Comparison of ENCODE assay signal across 11 mouse cellular contexts in genomic region chr4:127278451-127279001, GRCm38 (mm10). TPM values are rescaled to one million over a fixed set of nuclear protein-coding genes. Genes with fewer than 3 reads are reported as not detected.
DNase-seq lines count a peak whose midpoint lies in the region; ATAC-seq and TF ChIP-seq lines count a peak whose summit lies in the region.
"Had no signal": no experiment of that assay in that cellular context is flagged by ENCODE, and none has a peak within 500 bp of the region (broad histone marks: within the 10 kb centered on the region; RNA-seq: fewer than 3 reads in every experiment).

No protein-coding gene starts in this region.

- DNase-seq in midbrain, embryonic 10.5 days (ENCODE audit: low spot score): no peak
- DNase-seq in heart, adult 2 months: peak; percentile 71 to 78
- peak; percentile 64 for DNase-seq in lung, postnatal 36 days
- no peak for DNase-seq in forebrain, postnatal 0 days
- no peak for DNase-seq in layer of hippocampus, postnatal 10 days (ENCODE audit: low spot score in 2 of 2)
- DNase-seq: layer of hippocampus, adult 9-11 months; midbrain, embryonic 14.5 days had no signal

- no peaks in the 10 kb centered on the region for H3K36me3 ChIP-seq in midbrain, embryonic 10.5 days
- no peaks in the 10 kb centered on the region for H3K36me3 ChIP-seq in midbrain, embryonic 15.5 days (replicated peaks)
- no peaks in the 10 kb centered on the region for H3K36me3 ChIP-seq in heart, adult 2 months (ENCODE audit: control insufficient read depth, insufficient read depth, low read length)
- no peaks in the 10 kb centered on the region for H3K36me3 ChIP-seq in kidney, embryonic 16.5 days (ENCODE audit: insufficient read depth, low read length)
- H3K36me3 ChIP-seq in forebrain, postnatal 0 days (ENCODE audit: insufficient read depth): no peaks in the 10 kb centered on the region
- H3K36me3 ChIP-seq in forebrain, embryonic 16.5 days (ENCODE audit: control insufficient read depth, insufficient read depth): no peaks in the 10 kb centered on the region

- no peak overlapping the region for H3K4me3 ChIP-seq in midbrain, embryonic 10.5 days
- no peak overlapping the region for H3K4me3 ChIP-seq in midbrain, embryonic 15.5 days
- no peak overlapping the region for H3K4me3 ChIP-seq in heart, adult 2 months
- no peak overlapping the region for H3K4me3 ChIP-seq in kidney, embryonic 16.5 days (ENCODE audit: low read length)
- H3K4me3 ChIP-seq in forebrain, postnatal 0 days (ENCODE audit: low read depth, low read length): no peak overlapping the region
- no peak overlapping the region for H3K4me3 ChIP-seq in forebrain, embryonic 16.5 days (replicated peaks; ENCODE audit: low read length)
- H3K4me3 ChIP-seq: forebrain, embryonic 13.5 days had no signal

- H3K4me2 ChIP-seq in midbrain, embryonic 15.5 days: no peak overlapping the region
- no peak overlapping the region for H3K4me2 ChIP-seq in kidney, embryonic 16.5 days (replicated peaks; ENCODE audit: low read depth, low read length)
- no peak overlapping the region for H3K4me2 ChIP-seq in forebrain, postnatal 0 days (ENCODE audit: low read depth)
- H3K4me2 ChIP-seq in forebrain, embryonic 16.5 days (ENCODE audit: low read length): no peak overlapping the region
- H3K4me2 ChIP-seq: forebrain, embryonic 13.5 days had no signal

- no peaks in the 10 kb centered on the region for H3K27me3 ChIP-seq in midbrain, embryonic 10.5 days (ENCODE audit: low read depth, poor library complexity, severe bottlenecking)
- H3K27me3 ChIP-seq in midbrain, embryonic 15.5 days (replicated peaks): no peaks in the 10 kb centered on the region
- no peaks in the 10 kb centered on the region for H3K27me3 ChIP-seq in heart, adult 2 months (ENCODE audit: control insufficient read depth, insufficient read depth, low read length)
- no peaks in the 10 kb centered on the region for H3K27me3 ChIP-seq in kidney, embryonic 16.5 days (ENCODE audit: insufficient read depth, low read length)
- no peaks in the 10 kb centered on the region for H3K27me3 ChIP-seq in forebrain, postnatal 0 days (ENCODE audit: insufficient read depth, low read length)
- no peaks in the 10 kb centered on the region for H3K27me3 ChIP-seq in forebrain, embryonic 16.5 days (replicated peaks; ENCODE audit: control insufficient read depth, insufficient read depth, low read length)
- H3K27me3 ChIP-seq: forebrain, embryonic 13.5 days had no signal

- TF ChIP-seq EP300 in heart, adult 2 months (IDR thresholded peaks at IDR 0.05; ENCODE audit: insufficient read depth, low read depth, low read length): peak; percentile 41; the same call in 1 of the 2 replicates

- TF ChIP-seq POLR2A in heart, adult 2 months (IDR thresholded peaks at IDR 0.05; ENCODE audit: insufficient read depth, low read depth, low read length): no peak

- H3K9me3 ChIP-seq in midbrain, embryonic 10.5 days (replicated peaks): no peaks in the 10 kb centered on the region
- no peaks in the 10 kb centered on the region for H3K9me3 ChIP-seq in midbrain, embryonic 15.5 days
- H3K9me3 ChIP-seq in kidney, embryonic 16.5 days (ENCODE audit: low read length): no peaks in the 10 kb centered on the region
- H3K9me3 ChIP-seq in forebrain, postnatal 0 days (ENCODE audit: low read length): no peaks in the 10 kb centered on the region
- no peaks in the 10 kb centered on the region for H3K9me3 ChIP-seq in forebrain, embryonic 16.5 days (ENCODE audit: control insufficient read depth, low read length)
- H3K9me3 ChIP-seq: forebrain, embryonic 13.5 days had no signal

- no peak for TF ChIP-seq CTCF in heart, adult 2 months (IDR thresholded peaks at IDR 0.05)
- TF ChIP-seq CTCF in forebrain, postnatal 0 days (IDR thresholded peaks at IDR 0.05; ENCODE audit: low read depth): no peak

- H3K9ac ChIP-seq in midbrain, embryonic 15.5 days: no peak overlapping the region
- H3K9ac ChIP-seq in heart, adult 2 months (ENCODE audit: low read depth, low read length): no peak overlapping the region
- H3K9ac ChIP-seq in kidney, embryonic 16.5 days (replicated peaks; ENCODE audit: low read length): no peak overlapping the region
- H3K9ac ChIP-seq in forebrain, postnatal 0 days: no peak overlapping the region
- no peak overlapping the region for H3K9ac ChIP-seq in forebrain, embryonic 16.5 days (replicated peaks; ENCODE audit: low read depth, low read length)
- H3K9ac ChIP-seq: forebrain, embryonic 13.5 days had no signal

- no peak for ATAC-seq in midbrain, embryonic 15.5 days (replicated peaks)
- ATAC-seq in kidney, embryonic 16.5 days (ENCODE audit: low FRiP score, low TSS enrichment): peak; percentile 46; the same call in 1 of the 2 replicates
- no peak for ATAC-seq in forebrain, postnatal 0 days
- ATAC-seq in forebrain, embryonic 16.5 days: no peak
- ATAC-seq: forebrain, embryonic 13.5 days had no signal

- peak overlapping the region; percentile 50; the same call in 1 of the 2 replicates for H3K27ac ChIP-seq in midbrain, embryonic 10.5 days (replicated peaks)
- H3K27ac ChIP-seq in midbrain, embryonic 15.5 days: no peak overlapping the region
- H3K27ac ChIP-seq in heart, adult 2 months: peak overlapping the region; percentile 64
- H3K27ac ChIP-seq in kidney, embryonic 16.5 days (ENCODE audit: low read length): peak overlapping the region; percentile 52; the same call in 1 of the 2 replicates
- no peak overlapping the region for H3K27ac ChIP-seq in forebrain, postnatal 0 days (ENCODE audit: low read depth, low read length)
- no peak overlapping the region for H3K27ac ChIP-seq in forebrain, embryonic 16.5 days (ENCODE audit: low read length)
- H3K27ac ChIP-seq: forebrain, embryonic 13.5 days had no signal

- WGBS in midbrain, embryonic 10.5 days: 63% methylated on average over 9 of the region's 9 CpGs
- WGBS in midbrain, embryonic 15.5 days: 67% methylated on average over 9 of the region's 9 CpGs
- WGBS in heart, adult 2 months: 21% methylated on average over 9 of the region's 9 CpGs
- 29% methylated on average over 9 of the region's 9 CpGs for WGBS in kidney, embryonic 16.5 days
- 67% methylated on average over 9 of the region's 9 CpGs for WGBS in forebrain, postnatal 0 days
- WGBS in forebrain, embryonic 16.5 days: 65% methylated on average over 9 of the region's 9 CpGs

- intact Hi-C loops in heart, adult 2 months (cut with DNase I): loop anchor here (2.0 kb wide), 1 partner anchor 36 kb away; the partner anchor contains the start of gene Gja4

- peaks cover 4% of the 10 kb centered on the region; the same call in 1 of the 2 replicates for H3K4me1 ChIP-seq in midbrain, embryonic 10.5 days
- no peaks in the 10 kb centered on the region for H3K4me1 ChIP-seq in midbrain, embryonic 15.5 days
- H3K4me1 ChIP-seq in heart, adult 2 months (ENCODE audit: control insufficient read depth, insufficient read depth, low read length): peaks cover 11% of the 10 kb centered on the region
- H3K4me1 ChIP-seq in kidney, embryonic 16.5 days (ENCODE audit: insufficient read depth, low read length): peaks cover 12% of the 10 kb centered on the region
- no peaks in the 10 kb centered on the region for H3K4me1 ChIP-seq in forebrain, postnatal 0 days (ENCODE audit: insufficient read depth)
- no peaks in the 10 kb centered on the region for H3K4me1 ChIP-seq in forebrain, embryonic 16.5 days (replicated peaks; ENCODE audit: control insufficient read depth, insufficient read depth, low read length)
- H3K4me1 ChIP-seq: forebrain, embryonic 13.5 days had no signal

- H3K79me2 ChIP-seq in heart, adult 2 months (replicated peaks; ENCODE audit: control insufficient read depth, insufficient read depth, low read length): no peaks in the 10 kb centered on the region

RNA-seq across cellular contexts. Expression of gene Smim12, which starts 34.9 kb away (rescaled TPM):
- 69.3 and 75.2 TPM in 2 replicates for polyA plus RNA-seq in midbrain, embryonic 10.5 days (2016; fragmentation: Nextera tagmentation; extraction: Ambion mirVana)
- polyA plus RNA-seq in midbrain, embryonic 15.5 days (2015; fragmentation: Nextera tagmentation; extraction: Ambion mirVana): 43.5 and 49.1 TPM in 2 replicates
- 10 to 100 TPM; 50.3 to 51.6 TPM for total RNA-seq in heart, adult 2 months (2021)
- polyA plus RNA-seq in heart, adult 2 months (2012; rRNA removed): 43.3 and 47.7 TPM in 2 replicates
- 66.6 and 74.9 TPM in 2 replicates for polyA plus RNA-seq in kidney, embryonic 16.5 days (2015; fragmentation: Nextera tagmentation; extraction: Ambion mirVana)
- total RNA-seq in forebrain, postnatal 0 days (2014; rRNA removed): 30.2 and 43.8 TPM in 2 replicates
- 61.4 and 64.8 TPM in 2 replicates for polyA plus RNA-seq in forebrain, postnatal 0 days (2015; fragmentation: Nextera tagmentation; extraction: Ambion mirVana)
- 10 to 100 TPM; 41.1 to 45.5 TPM for total RNA-seq in layer of hippocampus, postnatal 10 days (2021)
- polyA plus RNA-seq in forebrain, embryonic 16.5 days (2015; fragmentation: Nextera tagmentation; extraction: Ambion mirVana): 49.3 and 52.8 TPM in 2 replicates

RNA-seq across cellular contexts. Expression of gene Gja4, which starts 35.3 kb away (rescaled TPM):
- polyA plus RNA-seq in midbrain, embryonic 10.5 days (2016; fragmentation: Nextera tagmentation; extraction: Ambion mirVana): 17.1 and 20.6 TPM in 2 replicates
- polyA plus RNA-seq in midbrain, embryonic 15.5 days (2015; fragmentation: Nextera tagmentation; extraction: Ambion mirVana): 21.0 and 23.1 TPM in 2 replicates
- total RNA-seq in heart, adult 2 months (2021): 10 to 100 TPM; 12.2 to 12.4 TPM
- 25.1 and 28.7 TPM in 2 replicates for polyA plus RNA-seq in heart, adult 2 months (2012; rRNA removed)
- polyA plus RNA-seq in kidney, embryonic 16.5 days (2015; fragmentation: Nextera tagmentation; extraction: Ambion mirVana): 30.9 TPM in 2 replicates
- total RNA-seq in forebrain, postnatal 0 days (2014; rRNA removed): 13.3 and 20.5 TPM in 2 replicates
- polyA plus RNA-seq in forebrain, postnatal 0 days (2015; fragmentation: Nextera tagmentation; extraction: Ambion mirVana): 15.3 and 15.7 TPM in 2 replicates
- total RNA-seq in layer of hippocampus, postnatal 10 days (2021): 10 to 100 TPM; 10.7 to 11.1 TPM
- polyA plus RNA-seq in forebrain, embryonic 16.5 days (2015; fragmentation: Nextera tagmentation; extraction: Ambion mirVana): 13.3 and 16.4 TPM in 2 replicates

RNA-seq across cellular contexts. Expression of gene Gjb3, which starts 52.1 kb away (rescaled TPM):
- 1.4 and 3.1 TPM in 2 replicates for polyA plus RNA-seq in midbrain, embryonic 10.5 days (2016; fragmentation: Nextera tagmentation; extraction: Ambion mirVana)
- polyA plus RNA-seq in midbrain, embryonic 15.5 days (2015; fragmentation: Nextera tagmentation; extraction: Ambion mirVana): 0.17 TPM in 1 of 2 replicates, not detected in the other
- total RNA-seq in heart, adult 2 months (2021): not detected
- polyA plus RNA-seq in heart, adult 2 months (2012; rRNA removed): 0.25 TPM in 1 of 2 replicates, not detected in the other
- polyA plus RNA-seq in kidney, embryonic 16.5 days (2015; fragmentation: Nextera tagmentation; extraction: Ambion mirVana): 1.3 TPM in 2 replicates
- total RNA-seq in forebrain, postnatal 0 days (2014; rRNA removed): 1.2 TPM in 1 of 2 replicates, not detected in the other
- polyA plus RNA-seq in forebrain, postnatal 0 days (2015; fragmentation: Nextera tagmentation; extraction: Ambion mirVana): 0.20 and 0.30 TPM in 2 replicates
- under 1 TPM; 0.64 to 0.80 TPM for total RNA-seq in layer of hippocampus, postnatal 10 days (2021)
- not detected in 2 replicates for polyA plus RNA-seq in forebrain, embryonic 16.5 days (2015; fragmentation: Nextera tagmentation; extraction: Ambion mirVana)
- polyA plus RNA-seq: forebrain, embryonic 13.5 days had no signal

Comparison
In these comparisons a context has a peak if more than half of its experiments do, and no peak if none do; other contexts are left out.
1. H3K27ac ChIP-seq: peak in midbrain, embryonic 10.5 days (single experiment), heart, adult 2 months (single experiment) and kidney, embryonic 16.5 days (single experiment); none in midbrain, embryonic 15.5 days (single experiment), forebrain, postnatal 0 days (single experiment) and forebrain, embryonic 16.5 days (single experiment).
2. DNase-seq: peak in heart, adult 2 months (2 of 2) and lung, postnatal 36 days (single experiment); none in midbrain, embryonic 10.5 days (single experiment), forebrain, postnatal 0 days (single experiment) and layer of hippocampus, postnatal 10 days (0 of 2).